Mouse (Mus musculus) cerebellum, adult 11-12 months (tissue): Measurements from ENCODE around the gene Myrfl.

ENCODE experiments used
- DNase-seq: peaks from one replicate; pipeline ENCODE4 v3.0.0; 2022

The Myrfl gene

GRCm38 (mm10) chr10:116750062-116750461 is 146.7 kb downstream of the Myrfl start:
- no peak for DNase-seq

GRCm38 (mm10) chr10:116748681-116749080 is 148.0 kb downstream of the Myrfl start:
- no peak for DNase-seq

GRCm38 (mm10) chr10:116746281-116747011 is 150.3 kb downstream of the Myrfl start:
- DNase-seq = no peak

- no peak for DNase-seq
Measured at GRCm38 (mm10) chr10:116742696-116743095, 154.0 kb downstream of the Myrfl start.

GRCm38 (mm10) chr10:116742189-116742588 is 154.5 kb downstream of the Myrfl start:
- no peak for DNase-seq

GRCm38 (mm10) chr10:116741343-116741742 is 155.4 kb downstream of the Myrfl start:
- DNase-seq = no peak

GRCm38 (mm10) chr10:116740073-116740472 is 156.6 kb downstream of the Myrfl start:
- DNase-seq = no peak

- DNase-seq = no peak
Measured at GRCm38 (mm10) chr10:116738533-116738932, 158.2 kb downstream of the Myrfl start.

GRCm38 (mm10) chr10:116735607-116736006 is 161.1 kb downstream of the Myrfl start:
- peak; percentile 81 for DNase-seq

GRCm38 (mm10) chr10:116733651-116734050 is 163.1 kb downstream of the Myrfl start:
- DNase-seq = no peak

- no peak for DNase-seq
Measured at GRCm38 (mm10) chr10:116730033-116730652, 166.6 kb downstream of the Myrfl start.

GRCm38 (mm10) chr10:116728860-116729259 is 167.9 kb downstream of the Myrfl start:
- DNase-seq = no peak

GRCm38 (mm10) chr10:116727702-116728298 is 168.9 kb downstream of the Myrfl start:
- DNase-seq = no peak
